Mouse (Mus musculus): ENCODE results near the gene Gm20388. TPM values are rescaled to one million over a fixed set of nuclear protein-coding genes. Genes with fewer than 3 reads are reported as not detected.

Gene Gm20388
- total RNA-seq, 1 experiment = 27.0 TPM

- Histone ChIP-seq H3K9ac (ENCODE audit: insufficient read depth, low read depth, low read length, poor library complexity, severe bottlenecking) (no peak overlapping the region), H3K9me3 (ENCODE audit: control insufficient read depth, insufficient read depth, low read depth, low read length) (no peaks in the 10 kb centered on the region), H3K36me3 (ENCODE audit: control insufficient read depth, insufficient read depth, low read length, poor library complexity, severe bottlenecking) (no peaks in the 10 kb centered on the region), H3K27ac (ENCODE audit: insufficient read depth, low read depth, low read length, poor library complexity, severe bottlenecking) (no peak overlapping the region), H3K4me1 (ENCODE audit: control insufficient read depth in 2 of 2, insufficient read depth in 2 of 2, low read length in 2 of 2, poor library complexity in 1 of 2) (peaks cover 0 to 22% of the 10 kb centered on the region in 2 experiments; a peak in 2 of 4 replicates), H3K4me3 (ENCODE audit: insufficient read depth in 1 of 2, low read depth in 1 of 2, low read length in 2 of 2, poor library complexity in 1 of 2, severe bottlenecking in 1 of 2) (no peak overlapping the region)
- in situ Hi-C loops (cut with MboI; ENCODE audit: low sequenced_read_pairs in 2 of 2, unreplicated experiment in 2 of 2) = no loop called here
- TF ChIP-seq HCFC1 (IDR thresholded peaks at IDR 0.05; ENCODE audit: borderline replicate concordance, insufficient read depth, low read length) = no peak
- TF ChIP-seq ZNF384 (IDR thresholded peaks at IDR 0.05; ENCODE audit: low read depth, low read length) = no peak
- no peak for TF ChIP-seq ZC3H11A (IDR thresholded peaks at IDR 0.05; ENCODE audit: borderline replicate concordance, low read depth, low read length)
- TF ChIP-seq CHD2 (IDR thresholded peaks at IDR 0.05; ENCODE audit: low read depth, low read length) = no peak
- TF ChIP-seq MAFK (IDR thresholded peaks at IDR 0.05; ENCODE audit: insufficient read depth, low read depth, low read length) = no peak
- no peak for DNase-seq (ENCODE audit: low read depth, low spot score)
Observed at GRCm38 (mm10) chr8:120429116-120429515, 518.5 kb downstream of the Gm20388 start.

GRCm38 (mm10) chr8:120431042-120431441 lies 520.4 kb downstream of the Gm20388 start:
- TF ChIP-seq HCFC1 (IDR thresholded peaks at IDR 0.05; ENCODE audit: borderline replicate concordance, insufficient read depth, low read length) = no peak
- TF ChIP-seq MAFK (IDR thresholded peaks at IDR 0.05; ENCODE audit: insufficient read depth, low read depth, low read length) = no peak
- TF ChIP-seq CHD2 (IDR thresholded peaks at IDR 0.05; ENCODE audit: low read depth, low read length) = no peak
- no peak for TF ChIP-seq ZNF384 (IDR thresholded peaks at IDR 0.05; ENCODE audit: low read depth, low read length)
- TF ChIP-seq ZC3H11A (IDR thresholded peaks at IDR 0.05; ENCODE audit: borderline replicate concordance, low read depth, low read length) = no peak
- Histone ChIP-seq H3K36me3 (ENCODE audit: control insufficient read depth, insufficient read depth, low read length, poor library complexity, severe bottlenecking) (no peaks in the 10 kb centered on the region), H3K4me3 (ENCODE audit: insufficient read depth in 1 of 2, low read depth in 1 of 2, low read length in 2 of 2, poor library complexity in 1 of 2, severe bottlenecking in 1 of 2) (no peak overlapping the region), H3K9ac (ENCODE audit: insufficient read depth, low read depth, low read length, poor library complexity, severe bottlenecking) (no peak overlapping the region), H3K4me1 (ENCODE audit: control insufficient read depth in 2 of 2, insufficient read depth in 2 of 2, low read length in 2 of 2, poor library complexity in 1 of 2) (peaks cover 0 to 10% of the 10 kb centered on the region in 2 experiments; a peak in 1 of 4 replicates), H3K9me3 (ENCODE audit: control insufficient read depth, insufficient read depth, low read depth, low read length) (no peaks in the 10 kb centered on the region), H3K27ac (ENCODE audit: insufficient read depth, low read depth, low read length, poor library complexity, severe bottlenecking) (no peak overlapping the region)
- no peak for DNase-seq (ENCODE audit: low read depth, low spot score)
- in situ Hi-C loops (cut with MboI; ENCODE audit: low sequenced_read_pairs in 2 of 2, unreplicated experiment in 2 of 2) = no loop called here

- H3K36me3 ChIP-seq (ENCODE audit: control insufficient read depth, insufficient read depth, low read length, poor library complexity, severe bottlenecking) = no peaks in the 10 kb centered on the region
- no peak overlapping the region for H3K9ac ChIP-seq (ENCODE audit: insufficient read depth, low read depth, low read length, poor library complexity, severe bottlenecking)
- in situ Hi-C loops (cut with MboI; ENCODE audit: low sequenced_read_pairs in 2 of 2, unreplicated experiment in 2 of 2) = no loop called here
- TF ChIP-seq ZNF384 (IDR thresholded peaks at IDR 0.05; ENCODE audit: low read depth, low read length) = no peak
- TF ChIP-seq HCFC1 (IDR thresholded peaks at IDR 0.05; ENCODE audit: borderline replicate concordance, insufficient read depth, low read length) = no peak
- TF ChIP-seq CHD2 (IDR thresholded peaks at IDR 0.05; ENCODE audit: low read depth, low read length) = no peak
- TF ChIP-seq ZC3H11A (IDR thresholded peaks at IDR 0.05; ENCODE audit: borderline replicate concordance, low read depth, low read length) = no peak
- no peak for TF ChIP-seq MAFK (IDR thresholded peaks at IDR 0.05; ENCODE audit: insufficient read depth, low read depth, low read length)
- H3K4me3 ChIP-seq (ENCODE audit: insufficient read depth in 1 of 2, low read depth in 1 of 2, low read length in 2 of 2, poor library complexity in 1 of 2, severe bottlenecking in 1 of 2) = no peak overlapping the region
- H3K4me1 ChIP-seq (ENCODE audit: control insufficient read depth in 2 of 2, insufficient read depth in 2 of 2, low read length in 2 of 2, poor library complexity in 1 of 2) = peaks cover 0 to 8% of the 10 kb centered on the region in 2 experiments; a peak in 2 of 4 replicates
- no peak overlapping the region for H3K27ac ChIP-seq (ENCODE audit: insufficient read depth, low read depth, low read length, poor library complexity, severe bottlenecking)
- no peak for DNase-seq (ENCODE audit: low read depth, low spot score)
- no peaks in the 10 kb centered on the region for H3K9me3 ChIP-seq (ENCODE audit: control insufficient read depth, insufficient read depth, low read depth, low read length)
Observed at GRCm38 (mm10) chr8:120432438-120432837, 521.8 kb downstream of the Gm20388 start.

- H3K27ac ChIP-seq (ENCODE audit: insufficient read depth, low read depth, low read length, poor library complexity, severe bottlenecking) = no peak overlapping the region
- TF ChIP-seq CHD2 (IDR thresholded peaks at IDR 0.05; ENCODE audit: low read depth, low read length) (no peak), ZC3H11A (IDR thresholded peaks at IDR 0.05; ENCODE audit: borderline replicate concordance, low read depth, low read length) (no peak), MAFK (IDR thresholded peaks at IDR 0.05; ENCODE audit: insufficient read depth, low read depth, low read length) (no peak), HCFC1 (IDR thresholded peaks at IDR 0.05; ENCODE audit: borderline replicate concordance, insufficient read depth, low read length) (no peak), ZNF384 (IDR thresholded peaks at IDR 0.05; ENCODE audit: low read depth, low read length) (no peak)
- H3K9me3 ChIP-seq (ENCODE audit: control insufficient read depth, insufficient read depth, low read depth, low read length) = no peaks in the 10 kb centered on the region
- DNase-seq (ENCODE audit: low read depth, low spot score) = no peak
- H3K36me3 ChIP-seq (ENCODE audit: control insufficient read depth, insufficient read depth, low read length, poor library complexity, severe bottlenecking) = no peaks in the 10 kb centered on the region
- in situ Hi-C loops (cut with MboI; ENCODE audit: low sequenced_read_pairs in 2 of 2, unreplicated experiment in 2 of 2) = no loop called here
- no peak overlapping the region for H3K4me3 ChIP-seq (ENCODE audit: insufficient read depth in 1 of 2, low read depth in 1 of 2, low read length in 2 of 2, poor library complexity in 1 of 2, severe bottlenecking in 1 of 2)
- peaks cover 0 to 6% of the 10 kb centered on the region in 2 experiments; a peak in 2 of 4 replicates for H3K4me1 ChIP-seq (ENCODE audit: control insufficient read depth in 2 of 2, insufficient read depth in 2 of 2, low read length in 2 of 2, poor library complexity in 1 of 2)
- no peak overlapping the region for H3K9ac ChIP-seq (ENCODE audit: insufficient read depth, low read depth, low read length, poor library complexity, severe bottlenecking)
Observed at GRCm38 (mm10) chr8:120433143-120433542, 522.5 kb downstream of the Gm20388 start.
